Mouse (Mus musculus) neural tube, embryonic 11.5 days (tissue): ENCODE results near the gene Fga. TPM values are rescaled to one million over a fixed set of nuclear protein-coding genes. Genes with fewer than 3 reads are reported as not detected.

Experiments used
- ATAC-seq: fragments of 200-750 bp; cut with Nextera tagmentation; 2 replicates; pipeline ENCODE4 v1.8.0; 2017; ENCODE audit warnings: moderate number of reproducible peaks, mild to moderate bottlenecking, moderate TSS enrichment, moderate library complexity; ENCODE audit not compliant: insufficient read depth, low FRiP score, low TSS enrichment
- DNase-seq: peaks from one replicate; pipeline ENCODE4 v3.0.0-alpha.2; 2015; ENCODE audit warnings: low spot score
- H3K27ac ChIP-seq: fragments of 300-500 bp; sonication (generic); 2 replicates; pipeline ENCODE4 v1.5.1; 2014; ENCODE audit warnings: low read depth, mild to moderate bottlenecking, low read length
- H3K27me3 ChIP-seq: fragments of 300-500 bp; sonication (generic); 2 replicates; pipeline ENCODE4 v1.6.1; 2014; ENCODE audit warnings: mild to moderate bottlenecking, low read length, mixed read lengths; ENCODE audit not compliant: control insufficient read depth, insufficient read depth
- H3K36me3 ChIP-seq: fragments of 300-500 bp; sonication (generic); 2 replicates; pipeline ENCODE4 v1.6.1; 2014; ENCODE audit warnings: mild to moderate bottlenecking, low read length, moderate library complexity, mixed read lengths; ENCODE audit not compliant: control insufficient read depth, insufficient read depth
- H3K4me1 ChIP-seq: fragments of 300-500 bp; sonication (generic); 2 replicates; pipeline ENCODE4 v1.6.1; 2014; ENCODE audit warnings: low read length, mixed read lengths; ENCODE audit not compliant: control insufficient read depth, insufficient read depth
- H3K4me2 ChIP-seq: fragments of 300-500 bp; sonication (generic); 2 replicates; pipeline ENCODE4 v1.6.1; 2014; ENCODE audit warnings: low read depth, mild to moderate bottlenecking, moderate library complexity
- H3K4me3 ChIP-seq: fragments of 300-500 bp; sonication (generic); 2 replicates; pipeline ENCODE4 v1.5.1; 2014; ENCODE audit warnings: low read depth, low read length
- H3K9ac ChIP-seq: fragments of 300-500 bp; sonication (generic); 2 replicates; pipeline ENCODE4 v1.6.1; 2014; ENCODE audit warnings: mild to moderate bottlenecking, low read length
- H3K9me3 ChIP-seq: fragments of 300-500 bp; sonication (generic); 2 replicates; pipeline ENCODE4 v1.6.1; 2016; ENCODE audit warnings: low read length; ENCODE audit not compliant: control insufficient read depth
- WGBS: fragments of 180-500 bp; shearing (Covaris S2); extraction: QIAGEN DNeasy Blood & Tissue Kit; methylation state at CpG from one replicate; pipeline ENCODE4 v1.1.7; 2014; 5-methylcytosine and 5-hydroxymethylcytosine counted together
- polyA plus RNA-seq: library from polyadenylated mRNA; unstranded; fragments of >200 nt; fragmentation: Nextera tagmentation; extraction: Ambion mirVana; gene quantifications from 2 replicates; pipeline ENCODE4 v1.2.1, GENCODE M21; 2014

Fga gene
- polyA plus RNA-seq, 1 experiment from 2014 or later = not detected

DNA sequence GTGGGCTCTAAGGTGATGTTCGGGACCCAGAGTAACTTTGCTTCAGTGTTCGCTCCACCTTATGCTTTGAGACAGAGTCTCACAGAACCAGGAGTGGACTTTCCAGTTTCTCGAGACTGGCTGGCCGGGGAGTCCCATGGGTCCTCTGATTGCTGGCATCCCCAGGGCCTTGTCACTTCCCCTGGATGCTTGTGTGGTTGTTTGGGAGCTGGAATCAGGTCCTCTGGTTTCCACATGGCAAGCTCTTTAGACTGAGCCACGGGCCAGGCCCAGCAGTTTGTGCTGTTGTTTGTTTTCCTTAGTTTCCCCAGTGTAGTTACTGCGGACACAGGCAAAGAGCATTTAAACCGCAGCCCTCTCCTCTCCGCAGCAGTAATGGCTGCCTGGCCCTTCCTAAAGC is 7.9 kb downstream of the Fga start:
- H3K27me3 ChIP-seq = no peaks in the 10 kb centered on the region

DNA sequence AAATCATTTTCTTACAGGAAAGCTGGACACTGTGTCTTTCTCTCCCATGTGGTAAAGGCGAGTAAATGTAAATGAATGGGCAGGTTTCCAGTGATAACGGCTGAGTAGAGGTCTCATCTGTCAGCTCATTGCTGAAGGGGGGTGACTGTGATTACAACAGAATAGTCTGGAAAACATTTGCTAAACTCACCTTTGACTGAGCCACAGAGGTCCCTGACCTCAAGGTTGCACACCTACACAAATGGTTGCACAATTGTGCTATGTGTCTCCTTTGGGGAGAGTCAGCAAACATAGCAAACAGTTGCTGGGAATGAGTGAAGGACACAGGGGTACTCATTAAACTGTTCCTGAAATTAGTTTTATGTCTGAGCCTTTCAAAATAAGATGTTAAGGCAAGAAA is 13.0 kb downstream of the Fga start:
- Histone ChIP-seq H3K4me1 (no peaks in the 10 kb centered on the region), H3K27ac (no peak overlapping the region), H3K36me3 (no peaks in the 10 kb centered on the region), H3K4me2 (no peak overlapping the region), H3K9me3 (no peaks in the 10 kb centered on the region), H3K9ac (no peak overlapping the region), H3K27me3 (no peaks in the 10 kb centered on the region), H3K4me3 (no peak overlapping the region)
- 88% methylated on average over 2 of the region's 2 CpGs for WGBS
- DNase-seq (no peak), ATAC-seq (no peak)

More for the DNA sequence above, 7.9 kb downstream of the Fga start:
- H3K9me3 ChIP-seq = no peaks in the 10 kb centered on the region
- no peak overlapping the region for H3K27ac ChIP-seq
- no peak for DNase-seq
- no peaks in the 10 kb centered on the region for H3K36me3 ChIP-seq
- no peaks in the 10 kb centered on the region for H3K4me1 ChIP-seq
- no peak for ATAC-seq
- H3K4me2 ChIP-seq = no peak overlapping the region
- no peak overlapping the region for H3K4me3 ChIP-seq
- 74% methylated on average over 8 of the region's 8 CpGs for WGBS
- H3K9ac ChIP-seq = no peak overlapping the region

DNA sequence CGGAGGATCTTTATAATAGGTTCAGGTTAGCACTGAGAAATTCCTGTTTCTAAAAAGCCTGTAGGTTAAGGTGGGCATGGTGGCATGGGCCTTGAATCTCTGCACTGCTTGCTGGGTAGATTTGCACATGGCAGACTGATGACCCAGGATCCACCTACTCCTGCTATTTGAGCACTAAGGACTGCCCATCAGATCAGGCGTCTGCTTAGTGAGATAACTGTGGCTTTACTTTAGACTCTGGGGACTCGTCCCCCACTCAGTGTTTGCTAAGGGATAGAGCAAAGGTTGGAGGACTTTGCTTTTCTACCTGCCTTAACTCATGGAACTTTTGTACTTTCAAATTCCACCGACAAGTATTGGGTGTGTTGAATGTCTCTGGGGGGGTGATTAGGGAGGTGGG is 13.8 kb downstream of the Fga start:
- Histone ChIP-seq H3K27ac (no peak overlapping the region), H3K9me3 (no peaks in the 10 kb centered on the region), H3K4me2 (no peak overlapping the region), H3K4me3 (no peak overlapping the region), H3K27me3 (no peaks in the 10 kb centered on the region), H3K36me3 (no peaks in the 10 kb centered on the region), H3K4me1 (no peaks in the 10 kb centered on the region), H3K9ac (no peak overlapping the region)
- no peak for ATAC-seq
- DNase-seq = no peak
- 79% methylated on average over 4 of the region's 4 CpGs for WGBS

DNA sequence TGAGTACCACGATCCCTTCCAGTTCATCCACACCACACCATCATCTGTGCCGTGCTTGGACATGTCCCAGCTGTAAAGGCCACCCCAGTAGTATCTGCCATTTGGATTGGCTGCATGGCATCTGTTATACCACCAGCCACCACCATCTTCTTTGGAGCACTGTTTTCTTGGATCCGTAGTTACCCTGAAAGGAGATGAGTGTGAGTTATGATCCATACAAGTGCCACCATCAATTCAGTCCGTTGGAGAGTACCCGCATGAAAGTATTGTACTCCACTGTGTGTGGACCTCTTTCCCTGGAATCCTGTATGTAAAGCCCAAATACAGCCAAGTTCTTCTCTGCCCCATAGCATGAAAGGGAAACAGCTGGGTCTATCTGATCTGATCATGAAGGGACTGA is 16.6 kb downstream of the Fga start:
- Histone ChIP-seq H3K4me2 (no peak overlapping the region), H3K36me3 (no peaks in the 10 kb centered on the region), H3K27me3 (no peaks in the 10 kb centered on the region), H3K4me1 (no peaks in the 10 kb centered on the region), H3K27ac (no peak overlapping the region), H3K4me3 (no peak overlapping the region), H3K9me3 (no peaks in the 10 kb centered on the region), H3K9ac (no peak overlapping the region)
- DNase-seq (no peak), ATAC-seq (no peak)
- 87% methylated on average over 5 of the region's 5 CpGs for WGBS

DNA sequence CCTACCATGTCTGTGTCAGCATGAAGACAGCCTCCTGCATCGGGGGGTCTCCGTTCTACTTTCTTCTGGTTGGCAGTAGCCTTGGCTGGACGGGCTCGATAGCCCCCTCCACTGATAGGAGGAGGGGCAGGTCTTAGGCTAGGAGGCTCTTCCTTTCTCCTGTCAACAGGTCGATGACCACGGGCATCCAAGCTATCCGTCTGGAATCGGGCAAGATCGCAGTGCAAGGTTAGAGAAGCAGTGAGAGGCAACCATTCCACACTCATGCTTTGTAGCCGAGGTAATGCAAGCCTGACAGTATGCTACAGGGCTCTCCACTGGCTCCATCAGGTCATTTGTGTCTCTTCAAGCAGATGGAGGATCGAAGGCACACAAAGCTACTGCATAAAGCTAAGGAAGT is 20.8 kb downstream of the Fga start:
- H3K4me1 ChIP-seq = no peaks in the 10 kb centered on the region
- ATAC-seq = no peak
- WGBS = 82% methylated on average over 11 of the region's 11 CpGs
- H3K27me3 ChIP-seq = no peaks in the 10 kb centered on the region
- no peak overlapping the region for H3K9ac ChIP-seq
- DNase-seq = no peak
- H3K27ac ChIP-seq = no peak overlapping the region
- no peak overlapping the region for H3K4me3 ChIP-seq
- no peaks in the 10 kb centered on the region for H3K9me3 ChIP-seq
- H3K36me3 ChIP-seq = no peaks in the 10 kb centered on the region
- H3K4me2 ChIP-seq = no peak overlapping the region

DNA sequence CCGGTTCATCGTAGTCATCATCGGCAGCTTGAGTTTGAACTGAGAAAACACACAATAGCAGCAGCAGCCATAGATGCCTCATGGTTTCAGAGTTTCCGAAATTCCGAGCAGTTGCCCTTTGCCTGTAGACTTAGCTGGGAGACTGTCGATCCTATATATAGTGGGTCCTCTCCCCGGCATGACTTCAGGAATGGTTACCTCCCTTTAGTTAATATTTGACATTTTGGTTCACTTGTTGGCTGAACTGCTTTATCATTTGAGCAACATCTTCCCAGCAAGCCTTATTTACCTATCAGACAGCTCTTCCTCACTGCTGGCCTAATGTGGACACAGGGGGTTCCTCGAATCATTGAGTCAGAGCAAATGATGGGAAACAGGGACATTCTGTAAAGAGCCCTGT is 23.8 kb downstream of the Fga start, which contains the start of gene Fgb:
Gene Fgb (minus strand): TSS at position 184 of the 400 bp plus-strand sequence.
- Histone ChIP-seq H3K4me2 (no peak within 1 kb of the TSS), H3K27me3 (no peaks in the 10 kb centered on the region), H3K9ac (no peak within 1 kb of the TSS), H3K4me3 (no peak within 1 kb of the TSS), H3K27ac (no peak within 1 kb of the TSS), H3K36me3 (no peaks in the 10 kb centered on the region), H3K4me1 (no peaks in the 10 kb centered on the region), H3K9me3 (no peaks in the 10 kb centered on the region)
- 81% methylated on average over 8 of the region's 8 CpGs for WGBS
- no peak for ATAC-seq
- no peak for DNase-seq

DNA sequence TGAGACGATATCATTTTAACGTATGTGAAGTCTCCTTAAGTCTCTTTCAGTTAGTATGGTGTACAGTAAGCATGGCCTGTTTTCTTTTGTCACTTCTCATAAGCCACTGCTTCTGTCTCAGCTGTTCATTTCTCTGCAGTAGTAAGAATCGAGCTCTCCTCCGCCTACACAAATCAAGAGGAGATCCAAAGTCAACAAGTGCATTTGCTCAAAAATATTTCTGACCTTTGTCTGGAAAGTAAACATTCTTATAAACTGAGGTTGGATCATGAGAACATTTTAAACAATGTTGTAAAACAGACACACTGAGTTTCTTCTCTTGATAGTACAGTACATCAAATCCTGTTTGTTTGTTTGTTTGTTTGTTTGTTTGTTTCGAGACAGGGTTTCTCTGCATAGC is 24.8 kb downstream of the Fga start:
- no peaks in the 10 kb centered on the region for H3K9me3 ChIP-seq
- H3K36me3 ChIP-seq = no peaks in the 10 kb centered on the region
- WGBS = 85% methylated on average over 5 of the region's 5 CpGs
- no peak overlapping the region for H3K9ac ChIP-seq
- no peaks in the 10 kb centered on the region for H3K4me1 ChIP-seq
- ATAC-seq (no peak), DNase-seq (no peak)
- H3K4me3 ChIP-seq = no peak overlapping the region
- H3K27ac ChIP-seq = no peak overlapping the region
- no peak overlapping the region for H3K4me2 ChIP-seq
- no peaks in the 10 kb centered on the region for H3K27me3 ChIP-seq

DNA sequence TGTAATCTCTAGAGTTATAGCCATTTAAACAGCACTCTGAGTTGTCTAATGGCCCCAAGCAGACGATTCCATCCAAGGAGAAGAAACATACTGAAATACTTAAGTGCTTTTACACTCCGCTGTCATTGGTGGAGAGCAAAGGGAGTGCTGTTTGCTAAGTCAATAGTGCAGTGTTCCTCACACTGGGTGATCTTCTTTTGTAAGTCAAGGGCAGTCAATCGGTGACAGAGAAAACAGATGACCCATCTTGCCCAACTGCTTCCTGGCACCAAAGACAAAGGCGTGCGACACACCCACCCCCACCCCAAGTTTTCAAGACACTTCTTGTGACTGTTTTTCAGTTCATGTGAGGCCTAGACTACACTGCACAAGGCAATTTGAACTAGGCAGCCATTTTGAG is 26.2 kb downstream of the Fga start:
- H3K4me3 ChIP-seq = no peak overlapping the region
- no peak overlapping the region for H3K27ac ChIP-seq
- DNase-seq = no peak
- no peaks in the 10 kb centered on the region for H3K36me3 ChIP-seq
- ATAC-seq = no peak
- H3K4me1 ChIP-seq = no peaks in the 10 kb centered on the region; the same call in 1 of the 2 replicates
- H3K9ac ChIP-seq = no peak overlapping the region
- no peak overlapping the region for H3K4me2 ChIP-seq
- WGBS = 74% methylated on average over 5 of the region's 5 CpGs
- H3K9me3 ChIP-seq = no peaks in the 10 kb centered on the region
- no peaks in the 10 kb centered on the region for H3K27me3 ChIP-seq

DNA sequence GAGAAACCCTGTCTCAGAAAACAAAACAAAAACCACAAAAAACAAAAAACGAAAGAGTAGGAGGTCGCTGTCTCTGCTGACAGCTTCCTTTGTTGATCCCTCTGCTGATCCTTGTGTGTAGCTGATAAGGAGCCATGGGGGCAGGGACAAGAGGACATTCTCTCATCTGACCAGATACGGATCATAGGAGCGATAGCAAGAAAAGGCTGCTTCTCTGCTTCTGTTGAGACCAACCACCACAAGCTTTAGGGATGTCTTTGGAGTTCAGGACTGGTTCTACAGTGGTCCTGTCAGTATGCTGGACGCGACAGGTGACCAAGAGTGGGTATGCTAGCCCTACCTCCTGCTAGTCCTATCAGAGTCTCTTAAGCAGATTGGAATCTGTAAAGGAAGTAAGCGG is 27.2 kb downstream of the Fga start:
- Histone ChIP-seq H3K4me1 (no peaks in the 10 kb centered on the region; the same call in 1 of the 2 replicates), H3K4me2 (no peak overlapping the region), H3K9me3 (no peaks in the 10 kb centered on the region), H3K27ac (no peak overlapping the region), H3K9ac (no peak overlapping the region), H3K4me3 (no peak overlapping the region), H3K36me3 (no peaks in the 10 kb centered on the region), H3K27me3 (no peaks in the 10 kb centered on the region)
- no peak for DNase-seq
- no peak for ATAC-seq
- 88% methylated on average over 7 of the region's 7 CpGs for WGBS
